Comparison of ENCODE assay signal across 10 mouse cellular contexts in the genomic region with DNA sequence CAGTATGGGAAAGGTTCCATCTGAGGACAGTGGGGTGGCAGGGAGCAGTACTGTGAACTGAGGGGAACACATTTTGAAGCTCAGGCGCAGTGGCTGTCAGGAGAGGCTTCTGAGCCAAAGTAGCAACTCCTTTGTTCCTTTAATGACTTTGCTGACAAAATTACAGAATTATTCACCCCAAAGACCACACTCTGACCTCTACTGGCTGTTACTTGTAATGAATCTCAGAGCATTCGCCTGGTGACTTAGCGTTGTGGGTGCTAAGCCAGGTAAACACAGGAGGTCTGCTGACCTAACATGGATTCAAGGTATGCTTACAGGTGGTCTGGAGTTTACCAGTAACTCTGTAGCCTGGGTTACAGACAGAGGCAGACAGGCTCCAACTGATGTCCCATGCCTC. TPM values are rescaled to one million over a fixed set of nuclear protein-coding genes. Genes with fewer than 3 reads are reported as not detected.
A peak's percentile ranks its signal among the peaks of the same experiment; 100 is the strongest.
DNase-seq lines count a peak whose midpoint lies in the region; ATAC-seq and TF ChIP-seq lines count a peak whose summit lies in the region.
"Had no signal": no experiment of that assay in that cellular context is flagged by ENCODE, and none has a peak within 500 bp of the region (broad histone marks: within the 10 kb centered on the region; RNA-seq: fewer than 3 reads in every experiment).

No protein-coding gene starts in this region.

- H3K4me1 ChIP-seq in liver, postnatal 0 days (ENCODE audit: insufficient read depth) = no peaks in the 10 kb centered on the region
- peaks cover 21% of the 10 kb centered on the region for H3K4me1 ChIP-seq in E14TG2a.4 (replicated peaks; ENCODE audit: low read depth, low read length)
- H3K4me1 ChIP-seq: liver, embryonic 15.5 days had no signal

- H3K9me3 ChIP-seq in liver, postnatal 0 days (ENCODE audit: low read length) = no peaks in the 10 kb centered on the region
- H3K9me3 ChIP-seq in E14TG2a.4 (ENCODE audit: low read length) = no peaks in the 10 kb centered on the region
- H3K9me3 ChIP-seq: liver, embryonic 15.5 days had no signal

- H3K4me2 ChIP-seq in liver, postnatal 0 days (ENCODE audit: low read depth, low read length) = no peak overlapping the region
- H3K4me2 ChIP-seq: liver, embryonic 15.5 days had no signal

- ATAC-seq in liver, postnatal 0 days = no peak

- no peaks in the 10 kb centered on the region for H3K27me3 ChIP-seq in liver, postnatal 0 days (ENCODE audit: insufficient read depth, low read length)
- H3K27me3 ChIP-seq in E14TG2a.4 (ENCODE audit: insufficient read depth, low read length) = no peaks in the 10 kb centered on the region
- H3K27me3 ChIP-seq: liver, embryonic 15.5 days had no signal

- TF ChIP-seq CTCF in liver, postnatal 0 days (IDR thresholded peaks at IDR 0.05; ENCODE audit: low read depth) = peak; percentile 60
- TF ChIP-seq CTCF in E14TG2a.4 (conservative IDR thresholded peaks at IDR 0.05; ENCODE audit: low read length) = peak; percentile 53

- no peak overlapping the region for H3K27ac ChIP-seq in liver, postnatal 0 days (ENCODE audit: low read depth)
- H3K27ac ChIP-seq: liver, embryonic 15.5 days had no signal

- H3K9ac ChIP-seq in liver, postnatal 0 days (replicated peaks) = no peak overlapping the region
- H3K9ac ChIP-seq: liver, embryonic 15.5 days had no signal

- TF ChIP-seq EP300 in liver, postnatal 0 days (IDR thresholded peaks at IDR 0.05; ENCODE audit: low read depth) = no peak

- H3K4me3 ChIP-seq in liver, postnatal 0 days (ENCODE audit: low read depth, low read length) = no peak overlapping the region
- H3K4me3 ChIP-seq in E14TG2a.4 (replicated peaks; ENCODE audit: low read length) = no peak overlapping the region
- H3K4me3 ChIP-seq: liver, embryonic 15.5 days had no signal

- DNase-seq in liver, postnatal 0 days = no peak
- DNase-seq in liver (no peak), R1 (ENCODE audit: low read depth, low spot score) (peak; percentile 41)
- peak; percentile 19 for DNase-seq in lung, postnatal 36 days
- DNase-seq in neural tube, embryonic 10.5 days (ENCODE audit: extremely low spot score, low spot score) = no peak
- no peak for DNase-seq in cerebellum, adult 9-11 months
- DNase-seq: adrenal gland, adult 2 months; kidney, postnatal 10 days had no signal

- H3K36me3 ChIP-seq in liver, postnatal 0 days (replicated peaks; ENCODE audit: insufficient read depth, low read length) = peaks cover 47% of the 10 kb centered on the region
- peaks cover 41% of the 10 kb centered on the region for H3K36me3 ChIP-seq in E14TG2a.4 (ENCODE audit: insufficient read depth, low read length)

- 53% methylated on average over 3 of the region's 3 CpGs for WGBS in liver, postnatal 0 days (ENCODE audit: insufficient replicate concordance)

RNA-seq across cellular contexts. Expression of gene Pdhb, which starts 15.9 kb away (rescaled TPM):
- 119 and 125 TPM in 2 replicates for polyA plus RNA-seq in liver, postnatal 0 days (2015; fragmentation: Nextera tagmentation; extraction: Ambion mirVana)

RNA-seq across cellular contexts. Expression of gene Kctd6, which starts 57.0 kb away (rescaled TPM):
- polyA plus RNA-seq in liver, postnatal 0 days (2015; fragmentation: Nextera tagmentation; extraction: Ambion mirVana) = 9.7 and 10.0 TPM in 2 replicates

RNA-seq across cellular contexts. Expression of gene Pxk, which starts 58.9 kb away (rescaled TPM):
- polyA plus RNA-seq in liver, postnatal 0 days (2015; fragmentation: Nextera tagmentation; extraction: Ambion mirVana) = 15.7 and 17.8 TPM in 2 replicates

Comparison
In these comparisons a context has a peak if more than half of its experiments do, and no peak if none do; other contexts are left out.
1. DNase-seq: peak in R1 (single experiment) and lung, postnatal 36 days (single experiment); none in liver, postnatal 0 days (single experiment), liver (single experiment), neural tube, embryonic 10.5 days (single experiment) and cerebellum, adult 9-11 months (single experiment).